Mouse (Mus musculus) G1E (cell line): ENCODE data around the gene Cerk. TPM values are rescaled to one million over a fixed set of nuclear protein-coding genes. Genes with fewer than 3 reads are reported as not detected.

Experiments used
- ATAC-seq: 2 replicates; pipeline ENCODE4 v1.8.0; 2016; ENCODE audit warnings: mild to moderate bottlenecking; ENCODE audit not compliant: insufficient number of reproducible peaks, poor library complexity, low FRiP score, severe bottlenecking; ENCODE audit errors: extremely low read depth
- DNase-seq: peaks from one replicate; pipeline ENCODE4 v3.0.0; 2012; ENCODE audit warnings: low spot score
- H3K27me3 ChIP-seq: 2 replicates; pipeline ENCODE4 v1.6.1; 2012; ENCODE audit warnings: mild to moderate bottlenecking, low read length, inconsistent platforms; ENCODE audit not compliant: insufficient read depth
- H3K36me3 ChIP-seq: replicated peaks from 2 replicates; pipeline ENCODE3; 2012; ENCODE audit warnings: mild to moderate bottlenecking, inconsistent platforms
- H3K4me1 ChIP-seq: 2 replicates; pipeline ENCODE4 v1.6.1; 2012; ENCODE audit warnings: low read depth, low read length, inconsistent platforms, mixed read lengths; ENCODE audit not compliant: insufficient read depth
- H3K4me3 ChIP-seq: 2 replicates; pipeline ENCODE4 v1.5.1; 2012; ENCODE audit warnings: low read depth, mild to moderate bottlenecking, inconsistent platforms, low read length, moderate library complexity, mixed read lengths
- H3K9me3 ChIP-seq: replicated peaks from 2 replicates; pipeline ENCODE4 v1.6.1; 2012; ENCODE audit warnings: inconsistent platforms
- CTCF ChIP-seq: IDR thresholded peaks from 2 replicates; pipeline ENCODE4 v1.5.1; 2012; ENCODE audit warnings: low read depth, low read length, inconsistent platforms, mixed read lengths
- GATA1 ChIP-seq: IDR thresholded peaks from 2 replicates; pipeline ENCODE4 v1.6.1; 2012; ENCODE audit warnings: borderline replicate concordance, low read length, inconsistent platforms, mixed read lengths
- GATA2 ChIP-seq: IDR thresholded peaks from 2 replicates; pipeline ENCODE4 v1.6.1; 2012; ENCODE audit warnings: low read depth, low read length, inconsistent platforms, borderline replicate concordance
- POLR2AphosphoS5 ChIP-seq: IDR thresholded peaks from 2 replicates; pipeline ENCODE4 v1.6.1; 2012; ENCODE audit warnings: low read depth, low read length, inconsistent platforms; ENCODE audit not compliant: insufficient replicate concordance
- TAL1 ChIP-seq: conservative IDR thresholded peaks from 2 replicates; pipeline ENCODE4 v1.6.1; 2012; ENCODE audit warnings: low read depth, low read length, inconsistent platforms, mixed read lengths
- polyA plus RNA-seq: library from polyadenylated mRNA; stranded (reverse); fragments of >175 nt; gene quantifications from 2 replicates; pipeline ENCODE4 v1.2.3, GENCODE M21; 2012
- total RNA-seq, 2 experiments: library from RNA; stranded (forward) in 1 of 2; stranded (reverse) in 1 of 2; fragments of 200-1000 nt in 1 of 2; fragments of >200 nt in 1 of 2; fragmentation: Nextera tagmentation in 1 of 2; gene quantifications; 2 replicates each; pipeline ENCODE4 v1.2.3; 2014 to 2017

Gene Cerk
- total and polyA plus RNA-seq, 3 experiments, result 0.01 to 0.22 TPM; not detected in 1

DNA sequence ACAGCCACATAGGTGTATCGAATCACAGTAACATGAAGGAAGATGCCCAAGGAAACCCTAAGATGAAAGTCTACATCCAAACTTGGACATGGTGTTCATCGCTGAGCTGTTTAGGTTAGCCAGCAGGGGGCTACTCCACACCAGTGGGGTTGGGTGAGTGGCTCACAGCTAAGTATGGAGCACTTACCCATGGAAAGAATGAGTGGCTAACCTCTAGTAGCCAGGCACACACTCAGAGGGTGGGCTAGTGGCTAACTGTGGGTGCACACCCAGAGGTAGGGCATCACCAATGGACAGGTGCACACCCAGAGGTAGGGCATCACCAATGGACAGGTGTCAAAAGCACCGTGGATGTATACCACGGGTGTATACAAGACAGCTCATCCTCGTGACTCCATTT is 26.2 kb downstream of the Cerk start:
- Histone ChIP-seq H3K4me1 (0 out of 2 replicates have a peak, but pooled peaks cover 4% of the 10 kb centered on the region), H3K9me3 (peaks cover 4% of the 10 kb centered on the region), H3K27me3 (peaks cover 7% of the 10 kb centered on the region), H3K36me3 (no peaks in the 10 kb centered on the region), H3K4me3 (no peak overlapping the region)
- TF ChIP-seq TAL1 (no peak), GATA2 (no peak), POLR2AphosphoS5 (no peak), GATA1 (no peak), CTCF (no peak)
- ATAC-seq, result no peak
- DNase-seq, result no peak

DNA sequence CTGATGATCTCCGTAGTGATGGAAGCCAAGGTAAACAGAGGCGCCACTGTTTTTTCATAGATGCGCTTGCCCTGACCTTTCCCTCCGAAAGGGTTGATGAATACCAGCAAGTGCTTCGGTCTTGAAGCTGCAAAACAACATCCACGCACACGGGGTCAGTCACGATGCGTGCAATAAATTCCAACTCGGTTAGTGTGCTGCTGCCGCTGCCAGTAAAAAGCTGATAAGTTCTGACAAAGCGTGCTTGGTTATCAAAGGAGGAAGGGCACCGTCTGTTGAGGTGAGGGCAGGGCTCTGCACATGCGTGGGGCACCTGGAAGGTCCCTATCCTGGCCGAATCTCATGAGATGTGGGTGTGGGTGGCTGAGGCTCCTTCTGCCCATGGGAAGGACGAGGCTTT is 26.8 kb downstream of the Cerk start:
- H3K27me3 ChIP-seq, result peaks cover 6% of the 10 kb centered on the region
- DNase-seq (no peak), ATAC-seq (no peak)
- no peak overlapping the region for H3K4me3 ChIP-seq
- TF ChIP-seq GATA2, result no peak
- no peak for TF ChIP-seq CTCF
- no peak for TF ChIP-seq TAL1
- TF ChIP-seq GATA1, result no peak
- TF ChIP-seq POLR2AphosphoS5, result no peak
- 0 out of 2 replicates have a peak, but pooled peaks cover 4% of the 10 kb centered on the region for H3K4me1 ChIP-seq
- H3K9me3 ChIP-seq, result peaks cover 4% of the 10 kb centered on the region
- H3K36me3 ChIP-seq, result no peaks in the 10 kb centered on the region

DNA sequence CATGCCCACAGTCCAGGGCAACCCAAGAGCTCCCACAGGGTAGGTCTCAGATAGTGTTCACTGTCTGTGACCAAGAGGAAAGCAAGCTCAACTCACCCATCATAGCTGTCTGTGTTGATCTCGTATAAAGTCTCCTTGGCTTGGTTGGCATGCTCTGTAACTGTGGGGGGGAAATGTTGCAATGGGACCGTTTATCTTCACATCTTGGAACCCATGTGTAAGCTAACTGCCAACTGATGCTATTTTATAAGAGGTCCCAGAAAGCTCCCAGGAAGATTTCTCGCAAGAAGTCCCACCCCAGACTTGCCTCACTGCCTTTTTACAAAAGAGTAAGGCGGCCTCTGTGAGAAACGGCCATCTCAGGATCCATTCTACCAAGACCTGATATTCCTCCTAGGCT is 29.4 kb downstream of the Cerk start:
- Histone ChIP-seq H3K4me3 (no peak overlapping the region), H3K4me1 (0 out of 2 replicates have a peak, but pooled peaks cover 4% of the 10 kb centered on the region), H3K27me3 (peaks cover 13% of the 10 kb centered on the region), H3K9me3 (peaks cover 3% of the 10 kb centered on the region; the same call in 1 of the 2 replicates), H3K36me3 (no peaks in the 10 kb centered on the region)
- DNase-seq (no peak), ATAC-seq (no peak)
- TF ChIP-seq GATA2 (no peak), GATA1 (no peak), CTCF (no peak), POLR2AphosphoS5 (no peak), TAL1 (no peak)

DNA sequence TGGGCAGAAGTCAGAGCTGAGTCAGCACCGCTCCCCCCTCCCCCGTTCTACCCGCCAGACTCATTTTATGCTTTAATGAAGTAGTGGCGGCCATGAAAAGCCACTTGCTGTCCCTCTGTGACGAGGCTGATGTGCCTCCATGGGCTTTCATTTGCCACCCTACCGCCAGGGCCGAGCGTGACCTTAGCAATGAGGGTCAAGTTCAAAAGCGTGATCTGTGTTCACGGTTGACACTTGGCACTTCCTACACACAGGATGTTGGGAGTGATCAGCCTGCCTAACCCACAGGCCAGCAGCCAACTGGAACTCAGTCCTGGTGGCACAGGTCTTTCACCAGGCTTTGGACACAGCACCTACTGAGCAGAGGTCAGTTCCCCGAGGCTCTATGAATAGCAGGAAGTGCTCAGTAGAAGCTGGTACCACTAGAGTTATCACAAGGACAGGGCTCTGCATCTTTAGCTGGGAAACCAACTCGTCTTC is 32.4 kb downstream of the Cerk start:
- TF ChIP-seq POLR2AphosphoS5, result no peak
- TF ChIP-seq GATA2, result no peak
- TF ChIP-seq GATA1, result no peak
- no peak for TF ChIP-seq TAL1
- TF ChIP-seq CTCF, result no peak
- Histone ChIP-seq H3K4me1 (peaks cover 3% of the 10 kb centered on the region; the same call in 1 of the 2 replicates), H3K4me3 (no peak overlapping the region), H3K9me3 (peaks cover 3% of the 10 kb centered on the region; the same call in 1 of the 2 replicates), H3K27me3 (peaks cover 11% of the 10 kb centered on the region), H3K36me3 (no peaks in the 10 kb centered on the region)
- no peak for DNase-seq
- ATAC-seq, result no peak

DNA sequence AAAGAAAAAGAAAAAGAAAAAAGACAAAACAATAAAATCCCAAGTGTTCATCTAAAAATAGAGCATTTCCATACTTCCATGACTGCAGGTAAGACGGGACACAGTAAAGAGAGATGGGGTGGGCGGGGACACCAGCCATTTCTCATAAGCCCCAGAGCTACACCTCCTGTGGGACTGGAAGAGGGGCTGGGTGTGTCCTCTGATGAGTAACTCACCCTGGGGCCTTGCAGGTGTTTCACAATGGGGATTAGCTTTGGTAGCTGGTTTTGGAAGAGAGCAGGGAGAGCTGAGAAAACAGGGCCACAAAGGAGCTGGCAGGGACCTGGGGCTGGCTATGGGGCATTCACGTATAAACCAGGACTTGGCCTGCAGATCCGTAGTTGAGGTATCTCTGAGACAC is 35.3 kb downstream of the Cerk start:
- no peaks in the 10 kb centered on the region; the same call in 1 of the 2 replicates for H3K4me1 ChIP-seq
- no peak for DNase-seq
- ATAC-seq, result no peak
- no peaks in the 10 kb centered on the region for H3K36me3 ChIP-seq
- no peak overlapping the region for H3K4me3 ChIP-seq
- H3K27me3 ChIP-seq, result peaks cover 33% of the 10 kb centered on the region
- TF ChIP-seq CTCF, result no peak
- H3K9me3 ChIP-seq, result peaks cover 3% of the 10 kb centered on the region; the same call in 1 of the 2 replicates

DNA sequence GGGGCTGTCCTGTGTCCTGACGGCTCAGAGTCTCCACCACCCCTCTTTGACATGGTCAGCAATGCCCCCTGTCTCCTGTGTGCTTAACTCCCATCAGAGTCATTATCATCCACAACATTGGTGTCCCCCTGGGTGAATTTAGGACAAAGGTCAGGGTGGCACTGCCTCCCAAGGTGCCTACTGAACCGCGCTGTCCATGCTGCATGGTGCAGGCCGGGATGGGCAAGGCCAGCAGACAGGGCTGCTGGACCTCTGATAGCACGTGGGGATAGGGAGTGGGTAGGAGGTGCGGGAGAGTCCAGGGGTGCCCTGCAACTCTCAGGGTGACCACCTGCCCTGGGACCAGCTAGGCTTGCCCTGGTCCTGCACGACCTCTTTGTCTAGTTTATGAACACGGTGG is 39.0 kb downstream of the Cerk start:
- TF ChIP-seq GATA2 (no peak), GATA1 (no peak), CTCF (no peak), POLR2AphosphoS5 (no peak), TAL1 (no peak)
- DNase-seq (no peak), ATAC-seq (no peak)
- Histone ChIP-seq H3K36me3 (no peaks in the 10 kb centered on the region), H3K27me3 (peaks cover 48% of the 10 kb centered on the region), H3K4me1 (no peaks in the 10 kb centered on the region; the same call in 1 of the 2 replicates), H3K9me3 (no peaks in the 10 kb centered on the region), H3K4me3 (no peak overlapping the region)

DNA sequence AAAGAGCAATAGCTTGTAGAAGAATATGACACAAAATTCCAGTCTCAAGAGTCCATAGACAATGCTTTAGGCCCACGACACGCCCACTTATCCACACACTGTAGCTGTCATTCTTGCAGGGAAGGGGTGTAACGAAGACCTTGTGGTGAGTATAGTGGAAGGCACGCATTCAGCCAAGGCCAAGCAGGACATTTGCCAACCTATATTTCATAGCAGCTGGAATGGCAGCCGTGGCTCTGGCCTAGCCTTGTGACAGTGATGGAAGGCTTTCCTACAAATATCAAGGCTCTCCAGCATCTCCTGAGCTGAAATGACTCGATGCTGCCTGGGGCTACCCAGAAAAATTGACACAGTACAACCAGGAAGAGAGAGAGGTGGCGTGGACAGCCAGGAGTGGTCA is 40.9 kb downstream of the Cerk start:
- no peak for ATAC-seq
- H3K4me1 ChIP-seq, result no peaks in the 10 kb centered on the region
- H3K27me3 ChIP-seq, result peaks cover 53% of the 10 kb centered on the region
- H3K4me3 ChIP-seq, result no peak overlapping the region
- H3K36me3 ChIP-seq, result no peaks in the 10 kb centered on the region
- no peaks in the 10 kb centered on the region for H3K9me3 ChIP-seq
- no peak for TF ChIP-seq GATA1
- DNase-seq, result no peak
